23 mouse cellular contexts compared by ENCODE assay signal in the genomic region with DNA sequence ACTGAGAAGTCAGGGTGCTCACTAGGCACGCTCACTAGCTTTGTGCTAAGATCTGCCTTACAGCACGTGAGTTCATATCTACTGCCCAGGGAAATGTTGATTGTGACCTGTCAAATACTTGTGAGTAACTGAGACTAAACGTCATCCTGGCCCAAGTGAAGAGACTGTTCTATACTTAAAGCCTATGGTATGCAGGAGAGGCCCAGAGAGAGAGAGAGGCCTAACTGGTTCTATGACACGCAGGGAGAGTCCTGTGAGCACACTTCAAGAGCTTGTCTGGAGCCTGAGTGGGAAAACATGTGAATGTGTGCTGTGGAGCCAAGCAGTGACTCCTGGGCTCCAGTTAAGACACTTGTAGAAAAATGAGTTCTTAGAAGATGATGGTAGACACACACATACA.
A peak's percentile ranks its signal among the peaks of the same experiment; 100 is the strongest.
DNase-seq lines count a peak whose midpoint lies in the region; ATAC-seq lines count a peak whose summit lies in the region.
"Had no signal": no experiment of that assay in that cellular context is flagged by ENCODE, and none has a peak within 500 bp of the region (broad histone marks: within the 10 kb centered on the region; RNA-seq: fewer than 3 reads in every experiment).

No protein-coding gene starts in this region.

- peaks cover 13% of the 10 kb centered on the region; the same call in 1 of the 2 replicates for H3K36me3 ChIP-seq in heart, embryonic 14.5 days (ENCODE audit: control insufficient read depth, insufficient read depth, low read length)
- no peaks in the 10 kb centered on the region for H3K36me3 ChIP-seq in embryonic facial prominence, embryonic 10.5 days (replicated peaks)
- no peaks in the 10 kb centered on the region for H3K36me3 ChIP-seq in intestine, embryonic 15.5 days
- H3K36me3 ChIP-seq: hindbrain, embryonic 15.5 days had no signal

- no peaks in the 10 kb centered on the region for H3K9me3 ChIP-seq in heart, embryonic 14.5 days (ENCODE audit: control insufficient read depth, low read length)
- H3K9me3 ChIP-seq in embryonic facial prominence, embryonic 10.5 days = no peaks in the 10 kb centered on the region
- H3K9me3 ChIP-seq in intestine, embryonic 15.5 days = no peaks in the 10 kb centered on the region
- H3K9me3 ChIP-seq: forebrain, embryonic 13.5 days; hindbrain, embryonic 15.5 days had no signal

- peak; percentile 70 for ATAC-seq in heart, embryonic 14.5 days (ENCODE audit: insufficient number of reproducible peaks, insufficient read depth, low FRiP score, low read depth)
- no peak for ATAC-seq in intestine, embryonic 15.5 days
- ATAC-seq: forebrain, embryonic 13.5 days had no signal

- H3K4me3 ChIP-seq in heart, embryonic 14.5 days (ENCODE audit: control insufficient read depth in 1 of 2, insufficient read depth in 1 of 2, low read depth in 1 of 2, low read length in 2 of 2) = no peak overlapping the region
- H3K4me3 ChIP-seq in embryonic facial prominence, embryonic 10.5 days = no peak overlapping the region
- H3K4me3 ChIP-seq in intestine, embryonic 15.5 days (replicated peaks) = no peak overlapping the region
- H3K4me3 ChIP-seq: erythroblast, embryonic 14.5 days; forebrain, embryonic 13.5 days; hindbrain, embryonic 15.5 days had no signal

- DNase-seq in heart, adult 18-20 months = no peak
- DNase-seq in embryonic facial prominence, embryonic 10.5 days (ENCODE audit: low spot score) = no peak
- DNase-seq in lung, postnatal 14 days = peak; percentile 18
- DNase-seq in adrenal gland, postnatal 10 days = no peak
- no peak for DNase-seq in left cerebral cortex, adult 9 months (ENCODE audit: low spot score in 2 of 2)
- no peak for DNase-seq in testis, postnatal 10 days (ENCODE audit: low spot score)
- DNase-seq: adrenal gland, postnatal 36 days; B cell, adult 2 months; cerebellum, adult 18-20 months; cerebellum, postnatal 36 days; gastrocnemius, postnatal 10 days; heart, adult 11 months; kidney, adult 9 months; kidney, postnatal 25 days; left cerebral cortex, postnatal 4 days; right cerebral cortex, postnatal 4 days; thymus, postnatal 36 days had no signal

- H3K9ac ChIP-seq in heart, embryonic 14.5 days (ENCODE audit: low read length) = 0 out of 2 replicates have a peak overlapping the region, but pooled peaks have one; percentile 0
- H3K9ac ChIP-seq in intestine, embryonic 15.5 days = no peak overlapping the region
- H3K9ac ChIP-seq: forebrain, embryonic 13.5 days; hindbrain, embryonic 15.5 days had no signal

- peaks cover 15 to 56% of the 10 kb centered on the region in 2 experiments for H3K4me1 ChIP-seq in heart, embryonic 14.5 days (ENCODE audit: control insufficient read depth in 2 of 2, insufficient read depth in 2 of 2, low read length in 2 of 2)
- H3K4me1 ChIP-seq in embryonic facial prominence, embryonic 10.5 days = peaks cover 36% of the 10 kb centered on the region
- peaks cover 6% of the 10 kb centered on the region; the same call in 1 of the 2 replicates for H3K4me1 ChIP-seq in intestine, embryonic 15.5 days (replicated peaks)
- H3K4me1 ChIP-seq: hindbrain, embryonic 15.5 days had no signal

- H3K27me3 ChIP-seq in heart, embryonic 14.5 days (ENCODE audit: control insufficient read depth, insufficient read depth, low read length) = no peaks in the 10 kb centered on the region
- no peaks in the 10 kb centered on the region for H3K27me3 ChIP-seq in embryonic facial prominence, embryonic 10.5 days (replicated peaks; ENCODE audit: low read depth, poor library complexity, severe bottlenecking)
- H3K27me3 ChIP-seq in intestine, embryonic 15.5 days (replicated peaks) = no peaks in the 10 kb centered on the region
- H3K27me3 ChIP-seq: forebrain, embryonic 13.5 days; hindbrain, embryonic 15.5 days had no signal

- WGBS in heart, embryonic 14.5 days = 31% methylated on average over 4 of the region's 4 CpGs
- WGBS in embryonic facial prominence, embryonic 10.5 days = 82% methylated on average over 4 of the region's 4 CpGs
- WGBS in intestine, embryonic 15.5 days = 66% methylated on average over 4 of the region's 4 CpGs

- H3K27ac ChIP-seq in heart, embryonic 14.5 days (replicated peaks in 1 of 2; ENCODE audit: control insufficient read depth in 1 of 2, insufficient read depth in 1 of 2, low read depth in 2 of 2, low read length in 2 of 2) = peak overlapping the region; percentile 85 to 88
- peak overlapping the region; percentile 40 for H3K27ac ChIP-seq in embryonic facial prominence, embryonic 10.5 days (replicated peaks)
- no peak overlapping the region for H3K27ac ChIP-seq in intestine, embryonic 15.5 days
- H3K27ac ChIP-seq: forebrain, embryonic 13.5 days; hindbrain, embryonic 15.5 days had no signal

- peak overlapping the region; percentile 1 for H3K4me2 ChIP-seq in heart, embryonic 14.5 days (ENCODE audit: low read length)
- 0 out of 2 replicates have a peak overlapping the region, but pooled peaks have one; percentile 9 for H3K4me2 ChIP-seq in intestine, embryonic 15.5 days (replicated peaks)
- H3K4me2 ChIP-seq: forebrain, embryonic 13.5 days; hindbrain, embryonic 15.5 days; liver, embryonic 11.5 days had no signal
